22 mouse cellular contexts compared by ENCODE assay signal in genomic region chr6:96028022-96028704, GRCm38 (mm10).
DNase-seq lines count a peak whose midpoint lies in the region; ATAC-seq and TF ChIP-seq lines count a peak whose summit lies in the region.
"Had no signal": no experiment of that assay in that cellular context is flagged by ENCODE, and none has a peak within 500 bp of the region (broad histone marks: within the 10 kb centered on the region; RNA-seq: fewer than 3 reads in every experiment).

No protein-coding gene starts in this region.

- H3K4me3 ChIP-seq in liver, adult 2 months (ENCODE audit: insufficient read depth, low read depth, low read length) = no peak overlapping the region
- H3K4me3 ChIP-seq in liver, postnatal 0 days (ENCODE audit: low read depth, low read length) = no peak overlapping the region
- H3K4me3 ChIP-seq in kidney, embryonic 15.5 days (replicated peaks) = no peak overlapping the region
- no peak overlapping the region for H3K4me3 ChIP-seq in hindbrain, embryonic 16.5 days (ENCODE audit: low read length)
- H3K4me3 ChIP-seq: erythroblast, embryonic 14.5 days; gastrocnemius, adult 2 months; heart, adult 2 months; hindbrain, embryonic 15.5 days had no signal

- no peak overlapping the region for H3K9ac ChIP-seq in liver, adult 2 months (ENCODE audit: low read depth, low read length)
- no peak overlapping the region for H3K9ac ChIP-seq in liver, postnatal 0 days (replicated peaks)
- no peak overlapping the region for H3K9ac ChIP-seq in kidney, embryonic 15.5 days
- H3K9ac ChIP-seq in hindbrain, embryonic 16.5 days (ENCODE audit: low read depth, low read length) = no peak overlapping the region
- H3K9ac ChIP-seq: hindbrain, embryonic 15.5 days; liver, embryonic 14.5 days had no signal

- H3K9me3 ChIP-seq in liver, postnatal 0 days (ENCODE audit: low read length) = no peaks in the 10 kb centered on the region
- no peaks in the 10 kb centered on the region; the same call in 1 of the 2 replicates for H3K9me3 ChIP-seq in kidney, embryonic 15.5 days (replicated peaks)
- H3K9me3 ChIP-seq in hindbrain, embryonic 16.5 days (ENCODE audit: control insufficient read depth, low read length) = no peaks in the 10 kb centered on the region

- no peak overlapping the region for H3K27ac ChIP-seq in liver, adult 2 months (replicated peaks; ENCODE audit: insufficient read depth, low read depth, low read length)
- no peak overlapping the region for H3K27ac ChIP-seq in liver, postnatal 0 days (ENCODE audit: low read depth)
- H3K27ac ChIP-seq in kidney, embryonic 15.5 days = peak overlapping the region; percentile 73
- H3K27ac ChIP-seq in hindbrain, embryonic 16.5 days (ENCODE audit: low read depth, low read length) = no peak overlapping the region
- H3K27ac ChIP-seq: gastrocnemius, adult 2 months; heart, adult 2 months; hindbrain, embryonic 15.5 days; liver, embryonic 14.5 days had no signal

- no peaks in the 10 kb centered on the region for H3K4me1 ChIP-seq in liver, adult 2 months (ENCODE audit: control insufficient read depth, insufficient read depth, low read length)
- no peaks in the 10 kb centered on the region for H3K4me1 ChIP-seq in liver, postnatal 0 days (ENCODE audit: insufficient read depth)
- H3K4me1 ChIP-seq in kidney, embryonic 15.5 days = peaks cover 15% of the 10 kb centered on the region
- H3K4me1 ChIP-seq in hindbrain, embryonic 16.5 days (ENCODE audit: control insufficient read depth, insufficient read depth, low read depth, low read length) = no peaks in the 10 kb centered on the region
- H3K4me1 ChIP-seq: hindbrain, embryonic 15.5 days had no signal

- TF ChIP-seq POLR2A in liver, adult 2 months (IDR thresholded peaks at IDR 0.05; ENCODE audit: extremely low read depth, insufficient read depth, low read length) = no peak

- no peak for ATAC-seq in liver, postnatal 0 days
- no peak; the same call in 1 of the 2 replicates for ATAC-seq in kidney, embryonic 15.5 days (replicated peaks; ENCODE audit: low FRiP score)
- no peak for ATAC-seq in hindbrain, embryonic 16.5 days
- ATAC-seq: forebrain, embryonic 16.5 days; intestine, postnatal 0 days; midbrain, embryonic 16.5 days had no signal

- WGBS in liver, adult 2 months = 80% methylated on average over 7 of the region's 7 CpGs
- 42% methylated on average over 7 of the region's 7 CpGs for WGBS in liver, postnatal 0 days (ENCODE audit: insufficient replicate concordance)
- WGBS in kidney, embryonic 15.5 days = 46% methylated on average over 7 of the region's 7 CpGs
- WGBS in hindbrain, embryonic 16.5 days = 83% methylated on average over 7 of the region's 7 CpGs

- no peaks in the 10 kb centered on the region for H3K36me3 ChIP-seq in liver, adult 2 months (ENCODE audit: control insufficient read depth, insufficient read depth, low read length)
- no peaks in the 10 kb centered on the region for H3K36me3 ChIP-seq in liver, postnatal 0 days (replicated peaks; ENCODE audit: insufficient read depth, low read length)
- no peaks in the 10 kb centered on the region for H3K36me3 ChIP-seq in kidney, embryonic 15.5 days
- H3K36me3 ChIP-seq in hindbrain, embryonic 16.5 days (ENCODE audit: control insufficient read depth, insufficient read depth, low read length) = no peaks in the 10 kb centered on the region
- H3K36me3 ChIP-seq: G1E; hindbrain, embryonic 15.5 days had no signal

- H3K27me3 ChIP-seq in liver, adult 2 months (ENCODE audit: control insufficient read depth, insufficient read depth, low read length) = no peaks in the 10 kb centered on the region
- no peaks in the 10 kb centered on the region for H3K27me3 ChIP-seq in liver, postnatal 0 days (ENCODE audit: insufficient read depth, low read length)
- H3K27me3 ChIP-seq in kidney, embryonic 15.5 days = no peaks in the 10 kb centered on the region
- H3K27me3 ChIP-seq in hindbrain, embryonic 16.5 days (replicated peaks; ENCODE audit: control insufficient read depth, insufficient read depth, low read length) = no peaks in the 10 kb centered on the region
- H3K27me3 ChIP-seq: hindbrain, embryonic 15.5 days had no signal

- TF ChIP-seq CTCF in liver, adult 2 months (IDR thresholded peaks at IDR 0.05; ENCODE audit: low read depth, low read length) = no peak
- no peak for TF ChIP-seq CTCF in liver, postnatal 0 days (IDR thresholded peaks at IDR 0.05; ENCODE audit: low read depth)

- H3K4me2 ChIP-seq in liver, postnatal 0 days (ENCODE audit: low read depth, low read length) = no peak overlapping the region
- H3K4me2 ChIP-seq in kidney, embryonic 15.5 days = no peak overlapping the region
- H3K4me2 ChIP-seq in hindbrain, embryonic 16.5 days (ENCODE audit: low read length) = no peak overlapping the region
- H3K4me2 ChIP-seq: hindbrain, embryonic 15.5 days had no signal

- no peak for TF ChIP-seq EP300 in liver, postnatal 0 days (IDR thresholded peaks at IDR 0.05; ENCODE audit: low read depth)

- peak; percentile 8 for DNase-seq in liver, adult 2 months (ENCODE audit: extremely low read depth, low read depth, low spot score)
- DNase-seq in liver, postnatal 0 days = no peak
- DNase-seq in kidney, postnatal 4 days = peak; percentile 26 to 54
- DNase-seq in lung, postnatal 4 days = peak; percentile 26 to 39
- DNase-seq in layer of hippocampus, postnatal 36 days = no peak
- DNase-seq in layer of hippocampus, adult 18-20 months (ENCODE audit: low spot score in 2 of 2) = no peak
- DNase-seq: adrenal gland, adult 2 months; cerebellum, postnatal 14 days; gastrocnemius, adult 2 months; heart, adult 2 months; left cerebral cortex, postnatal 4 days; right cerebral cortex, adult 18-20 months; thymus, postnatal 4 days had no signal

- no peaks in the 10 kb centered on the region for H3K79me2 ChIP-seq in liver, adult 2 months (ENCODE audit: control insufficient read depth, insufficient read depth, low read length)

Comparison
In these comparisons a context has a peak if more than half of its experiments do, and no peak if none do; other contexts are left out.
1. DNase-seq: peak in liver, adult 2 months (single experiment), kidney, postnatal 4 days (2 of 2) and lung, postnatal 4 days (2 of 2); none in liver, postnatal 0 days (single experiment), layer of hippocampus, postnatal 36 days (0 of 2) and layer of hippocampus, adult 18-20 months (0 of 2).